Mouse (Mus musculus): ENCODE data around the gene Tbc1d22a. TPM values are rescaled to one million over a fixed set of nuclear protein-coding genes. Genes with fewer than 3 reads are reported as not detected.
"Not testable (repeated sequence)": the region's sequence is repeated elsewhere in the genome, so short reads cannot be mapped to it uniquely, and the experiment has no call there.

Tbc1d22a gene
- total and polyA plus RNA-seq, 3 experiments, result 15.1 to 21.1 TPM; not detected in 1

- TF ChIP-seq NRF1 (IDR thresholded peaks at IDR 0.05; ENCODE audit: insufficient read depth, low read depth, low read length, poor library complexity, severe bottlenecking) (no peak), MAZ (IDR thresholded peaks at IDR 0.05; ENCODE audit: low read depth, low read length) (no peak), POLR2AphosphoS2 (IDR thresholded peaks at IDR 0.05; ENCODE audit: low read length) (no peak), NELFE (IDR thresholded peaks at IDR 0.05; ENCODE audit: low read depth, low read length) (no peak), TCF12 (IDR thresholded peaks at IDR 0.05; ENCODE audit: low read depth, low read length) (peak; percentile 79), POLR2A (IDR thresholded peaks at IDR 0.05; ENCODE audit: control insufficient read depth in 1 of 2, insufficient read depth in 1 of 2, low read depth in 1 of 2, low read length in 2 of 2, poor library complexity in 1 of 2) (no peak)
These were observed 33.8 kb upstream of the Tbc1d22a start (continued) for GRCm38 (mm10) chr15:86180427-86180826.

- H3K27ac ChIP-seq (ENCODE audit: control insufficient read depth, low read depth, low read length); H3K79me2 ChIP-seq (ENCODE audit: control insufficient read depth, insufficient read depth, low read length, poor library complexity); H3K9ac ChIP-seq (ENCODE audit: control insufficient read depth, low read depth, low read length, poor library complexity, severe bottlenecking); H3K4me3 ChIP-seq (ENCODE audit: control insufficient read depth in 1 of 2, insufficient read depth in 1 of 2, low read depth in 2 of 2, low read length in 2 of 2); DNase-seq (ENCODE audit: low read depth, low spot score); H3K27me3 ChIP-seq (ENCODE audit: control insufficient read depth in 1 of 2, insufficient read depth in 2 of 2, low read length in 2 of 2); H3K9me3 ChIP-seq (replicated peaks; ENCODE audit: insufficient read depth, low read length): not testable (repeated sequence)
- Histone ChIP-seq H3K4me1 (ENCODE audit: control insufficient read depth in 1 of 2, insufficient read depth in 2 of 2, low read length in 2 of 2) (peaks cover 11 to 35% of the 10 kb centered on the region in 2 experiments), H3K36me3 (ENCODE audit: control insufficient read depth in 1 of 2, insufficient read depth in 2 of 2, low read length in 2 of 2) (peaks cover 0 to 17% of the 10 kb centered on the region in 2 experiments; a peak in 2 of 4 replicates)
These were observed 32.9 kb upstream of the Tbc1d22a start for GRCm38 (mm10) chr15:86181321-86181720.

- Histone ChIP-seq H3K79me2 (ENCODE audit: control insufficient read depth, insufficient read depth, low read length, poor library complexity) (peaks cover 3% of the 10 kb centered on the region; the same call in 1 of the 2 replicates), H3K27ac (ENCODE audit: control insufficient read depth, low read depth, low read length) (peak overlapping the region; percentile 20; the same call in 1 of the 2 replicates), H3K4me3 (ENCODE audit: control insufficient read depth in 1 of 2, insufficient read depth in 1 of 2, low read depth in 2 of 2, low read length in 2 of 2) (peak overlapping the region in 1 of 2 experiments; percentile 19; a peak in 1 of 4 replicates), H3K36me3 (ENCODE audit: control insufficient read depth in 1 of 2, insufficient read depth in 2 of 2, low read length in 2 of 2) (peaks cover 0 to 17% of the 10 kb centered on the region in 2 experiments; a peak in 2 of 4 replicates), H3K9ac (ENCODE audit: control insufficient read depth, low read depth, low read length, poor library complexity, severe bottlenecking) (peak overlapping the region; percentile 31; the same call in 1 of the 2 replicates), H3K9me3 (replicated peaks; ENCODE audit: insufficient read depth, low read length) (no peaks in the 10 kb centered on the region), H3K4me1 (ENCODE audit: control insufficient read depth in 1 of 2, insufficient read depth in 2 of 2, low read length in 2 of 2) (peaks cover 11 to 41% of the 10 kb centered on the region in 2 experiments), H3K27me3 (ENCODE audit: control insufficient read depth in 1 of 2, insufficient read depth in 2 of 2, low read length in 2 of 2) (peaks cover 0 to 1% of the 10 kb centered on the region in 2 experiments; a peak in 1 of 4 replicates)
- DNase-seq (ENCODE audit: low read depth, low spot score), result peak; percentile 42
- TF ChIP-seq MAZ (IDR thresholded peaks at IDR 0.05; ENCODE audit: low read depth, low read length) (peak; percentile 66; the same call in 1 of the 2 replicates), JUND (IDR thresholded peaks at IDR 0.05; ENCODE audit: low read depth, low read length) (no peak), BHLHE40 (IDR thresholded peaks at IDR 0.05; ENCODE audit: borderline replicate concordance, low read depth, low read length) (no peak), ZMIZ1 (IDR thresholded peaks at IDR 0.05; ENCODE audit: low read depth, low read length) (no peak), RAD21 (IDR thresholded peaks at IDR 0.05; ENCODE audit: low read depth, low read length) (no peak), E2F4 (IDR thresholded peaks at IDR 0.05; ENCODE audit: borderline replicate concordance, low read depth, low read length) (no peak), SIN3A (IDR thresholded peaks at IDR 0.05; ENCODE audit: low read length) (no peak), MYC (IDR thresholded peaks at IDR 0.05; ENCODE audit: low read depth, low read length) (no peak), USF1 (IDR thresholded peaks at IDR 0.05; ENCODE audit: low read depth, low read length) (no peak), UBTF (IDR thresholded peaks at IDR 0.05; ENCODE audit: borderline replicate concordance, insufficient read depth, low read depth, low read length) (no peak), RCOR1 (IDR thresholded peaks at IDR 0.05; ENCODE audit: low read depth, low read length) (0 out of 2 replicates have a peak, but pooled peaks have one; percentile 22), MAFK (IDR thresholded peaks at IDR 0.05; ENCODE audit: borderline replicate concordance, low read depth, low read length) (no peak), TAL1 (IDR thresholded peaks at IDR 0.05; ENCODE audit: low read length) (no peak), ZKSCAN1 (IDR thresholded peaks at IDR 0.05; ENCODE audit: low read depth, low read length) (no peak), CTCF (IDR thresholded peaks at IDR 0.05 in 2 of 3, conservative IDR thresholded peaks at IDR 0.05 in 1 of 3; ENCODE audit: control insufficient read depth in 1 of 3, insufficient read depth in 1 of 3, low read depth in 2 of 3, low read length in 3 of 3, poor library complexity in 1 of 3, severe bottlenecking in 1 of 3) (no peak), ETS1 (IDR thresholded peaks at IDR 0.05; ENCODE audit: low read depth, low read length) (peak; percentile 58), CHD1 (IDR thresholded peaks at IDR 0.05; ENCODE audit: low read depth, low read length) (no peak), USF2 (IDR thresholded peaks at IDR 0.05; ENCODE audit: borderline replicate concordance in 1 of 2, insufficient read depth in 1 of 2, low read depth in 1 of 2, low read length in 2 of 2) (no peak), ZC3H11A (IDR thresholded peaks at IDR 0.05; ENCODE audit: low read depth, low read length) (no peak), NELFE (IDR thresholded peaks at IDR 0.05; ENCODE audit: low read depth, low read length) (no peak), MEF2A (IDR thresholded peaks at IDR 0.05; ENCODE audit: extremely low read depth, insufficient replicate concordance, low read depth, low read length, poor library complexity, severe bottlenecking) (no peak), ELF1 (IDR thresholded peaks at IDR 0.05; ENCODE audit: low read depth, low read length) (peak; percentile 59; the same call in 1 of the 2 replicates), MXI1 (IDR thresholded peaks at IDR 0.05; ENCODE audit: low read depth, low read length) (no peak), POLR2AphosphoS5 (IDR thresholded peaks at IDR 0.05; ENCODE audit: borderline replicate concordance, low read depth, low read length) (no peak)
These were observed 32.3 kb upstream of the Tbc1d22a start for GRCm38 (mm10) chr15:86181941-86182439.

Data from MEL (cell line).